Mouse (Mus musculus) E14TG2a.4 (cell line): ENCODE results near the gene Tbl2.
A peak's percentile ranks its signal among the peaks of the same experiment; 100 is the strongest.

Experiments
- H3K27me3 ChIP-seq: 2 replicates; pipeline ENCODE4 v1.6.1; 2014; ENCODE audit warnings: low read length, control low read depth; ENCODE audit not compliant: insufficient read depth
- H3K36me3 ChIP-seq: 2 replicates; pipeline ENCODE4 v1.6.1; 2014; ENCODE audit warnings: low read length, control low read depth; ENCODE audit not compliant: insufficient read depth
- H3K4me1 ChIP-seq: replicated peaks from 2 replicates; pipeline ENCODE4 v1.6.1; 2014; ENCODE audit warnings: low read depth, low read length, control low read depth
- H3K4me3 ChIP-seq: replicated peaks from 2 replicates; pipeline ENCODE4 v1.5.1; 2014; ENCODE audit warnings: mild to moderate bottlenecking, low read length
- H3K9me3 ChIP-seq: 2 replicates; pipeline ENCODE4 v1.6.1; 2014; ENCODE audit warnings: low read length, control low read depth
- CTCF ChIP-seq: conservative IDR thresholded peaks from 2 replicates; pipeline ENCODE4 v1.5.1; 2014; ENCODE audit warnings: low read length
- NANOG ChIP-seq: IDR thresholded peaks from 2 replicates; pipeline ENCODE4 v1.6.1; 2014; ENCODE audit warnings: borderline replicate concordance, low read length, mixed read lengths
- POU5F1 ChIP-seq: IDR thresholded peaks from 2 replicates; pipeline ENCODE4 v1.6.1; 2014; ENCODE audit warnings: low read length, borderline replicate concordance

The Tbl2 gene

GRCm38 (mm10) chr5:135139881-135140280 lies 9.6 kb upstream of the Tbl2 start:
- Histone ChIP-seq H3K9me3 (peaks cover 4% of the 10 kb centered on the region; the same call in 1 of the 2 replicates), H3K36me3 (no peaks in the 10 kb centered on the region), H3K4me3 (no peak overlapping the region), H3K4me1 (peaks cover 13% of the 10 kb centered on the region), H3K27me3 (peaks cover 20% of the 10 kb centered on the region; the same call in 1 of the 2 replicates)
- TF ChIP-seq POU5F1 (no peak), NANOG (no peak), CTCF (no peak)

- Histone ChIP-seq H3K27me3 (peaks cover 9% of the 10 kb centered on the region; the same call in 1 of the 2 replicates), H3K4me1 (peaks cover 15% of the 10 kb centered on the region), H3K4me3 (no peak overlapping the region), H3K9me3 (peaks cover 4% of the 10 kb centered on the region; the same call in 1 of the 2 replicates), H3K36me3 (no peaks in the 10 kb centered on the region)
- no peak for TF ChIP-seq NANOG
- no peak for TF ChIP-seq CTCF
- no peak for TF ChIP-seq POU5F1
Observed at GRCm38 (mm10) chr5:135144469-135144868, 5.0 kb upstream of the Tbl2 start.

GRCm38 (mm10) chr5:135145532-135145931 lies 3.9 kb upstream of the Tbl2 start:
- TF ChIP-seq CTCF (no peak), POU5F1 (no peak), NANOG (no peak)

GRCm38 (mm10) chr5:135145955-135146354 lies 3.5 kb upstream of the Tbl2 start:
- H3K36me3 ChIP-seq, result peaks cover 2% of the 10 kb centered on the region
- no peak for TF ChIP-seq POU5F1
- no peak for TF ChIP-seq NANOG
- no peak for TF ChIP-seq CTCF

More at GRCm38 (mm10) chr5:135145532-135145931, 3.9 kb upstream of the Tbl2 start:
- no peak overlapping the region for H3K4me3 ChIP-seq
- peaks cover 9% of the 10 kb centered on the region; the same call in 1 of the 2 replicates for H3K27me3 ChIP-seq
- peaks cover 15% of the 10 kb centered on the region for H3K4me1 ChIP-seq
- H3K9me3 ChIP-seq, result peaks cover 4% of the 10 kb centered on the region; the same call in 1 of the 2 replicates
- no peaks in the 10 kb centered on the region for H3K36me3 ChIP-seq

GRCm38 (mm10) chr5:135148715-135149052 lies 773 bp upstream of the Tbl2 start:
- H3K27me3 ChIP-seq, result no peaks in the 10 kb centered on the region
- H3K4me3 ChIP-seq, result peak overlapping the region; percentile 100
- H3K4me1 ChIP-seq, result peaks cover 41% of the 10 kb centered on the region
- TF ChIP-seq NANOG (no peak), POU5F1 (no peak), CTCF (no peak)
- no peaks in the 10 kb centered on the region for H3K9me3 ChIP-seq
- peaks cover 27% of the 10 kb centered on the region for H3K36me3 ChIP-seq

More at GRCm38 (mm10) chr5:135145955-135146354, 3.5 kb upstream of the Tbl2 start:
- no peak overlapping the region for H3K4me3 ChIP-seq
- H3K27me3 ChIP-seq, result peaks cover 8% of the 10 kb centered on the region; the same call in 1 of the 2 replicates
- H3K9me3 ChIP-seq, result peaks cover 4% of the 10 kb centered on the region; the same call in 1 of the 2 replicates
- peaks cover 19% of the 10 kb centered on the region for H3K4me1 ChIP-seq

GRCm38 (mm10) chr5:135149820-135150178 lies 342 bp downstream of the Tbl2 start:
- Histone ChIP-seq H3K4me1 (peaks cover 46% of the 10 kb centered on the region), H3K27me3 (no peaks in the 10 kb centered on the region), H3K9me3 (no peaks in the 10 kb centered on the region), H3K36me3 (peaks cover 38% of the 10 kb centered on the region), H3K4me3 (peak overlapping the region; percentile 100)
- no peak for TF ChIP-seq POU5F1
- TF ChIP-seq CTCF, result no peak
- no peak for TF ChIP-seq NANOG

- Histone ChIP-seq H3K27me3 (no peaks in the 10 kb centered on the region), H3K36me3 (peaks cover 98% of the 10 kb centered on the region), H3K4me3 (no peak overlapping the region), H3K4me1 (peaks cover 60% of the 10 kb centered on the region), H3K9me3 (no peaks in the 10 kb centered on the region)
- TF ChIP-seq CTCF, result peak; percentile 51
- no peak for TF ChIP-seq POU5F1
- no peak for TF ChIP-seq NANOG
Observed at GRCm38 (mm10) chr5:135156496-135156895, 7.0 kb downstream of the Tbl2 start.

- no peak for TF ChIP-seq POU5F1
- no peak for TF ChIP-seq CTCF
- no peak for TF ChIP-seq NANOG
- no peaks in the 10 kb centered on the region for H3K27me3 ChIP-seq
Observed at GRCm38 (mm10) chr5:135161221-135161620, 11.8 kb downstream of the Tbl2 start.

GRCm38 (mm10) chr5:135161650-135162049 lies 12.2 kb downstream of the Tbl2 start:
- no peak overlapping the region for H3K4me3 ChIP-seq
- no peak for TF ChIP-seq NANOG
- no peaks in the 10 kb centered on the region for H3K9me3 ChIP-seq
- no peaks in the 10 kb centered on the region for H3K27me3 ChIP-seq
- H3K4me1 ChIP-seq, result peaks cover 63% of the 10 kb centered on the region
- peaks cover 75% of the 10 kb centered on the region for H3K36me3 ChIP-seq

More at GRCm38 (mm10) chr5:135161221-135161620, 11.8 kb downstream of the Tbl2 start:
- Histone ChIP-seq H3K36me3 (peaks cover 79% of the 10 kb centered on the region), H3K4me1 (peaks cover 59% of the 10 kb centered on the region), H3K4me3 (no peak overlapping the region), H3K9me3 (no peaks in the 10 kb centered on the region)

GRCm38 (mm10) chr5:135162361-135162760 lies 12.9 kb downstream of the Tbl2 start:
- peaks cover 68% of the 10 kb centered on the region for H3K36me3 ChIP-seq
- no peak for TF ChIP-seq POU5F1
- no peak for TF ChIP-seq NANOG
- TF ChIP-seq CTCF, result no peak
- no peaks in the 10 kb centered on the region for H3K9me3 ChIP-seq
- peaks cover 71% of the 10 kb centered on the region for H3K4me1 ChIP-seq
- no peak overlapping the region for H3K4me3 ChIP-seq
- no peaks in the 10 kb centered on the region for H3K27me3 ChIP-seq
